Mouse (Mus musculus): ENCODE results near the gene Plac9a.
"Not testable (repeated sequence)": the region's sequence is repeated elsewhere in the genome, so short reads cannot be mapped to it uniquely, and the experiment has no call there.

Plac9a gene

GRCm38 (mm10) chr14:25903000-25903399 lies at the start of gene Plac9a:
Gene Plac9a, minus strand, starts transcription at chr14:25903100.
- not testable (repeated sequence) for DNase-seq

GRCm38 (mm10) chr14:25938004-25938403 lies 35.1 kb upstream of the Plac9a start, which contains the start of gene Cphx1:
Gene Cphx1, plus strand, starts transcription at chr14:25938304.
- DNase-seq: not testable (repeated sequence)

GRCm38 (mm10) chr14:25936867-25937630 lies 34.1 kb upstream of the Plac9a start:
- DNase-seq: not testable (repeated sequence)

- DNase-seq: not testable (repeated sequence)
Observed at GRCm38 (mm10) chr14:25927562-25927881, 24.6 kb upstream of the Plac9a start, which contains the start of gene Tmem254a. Gene Tmem254a, minus strand, starts transcription at chr14:25927672.

- not testable (repeated sequence) for DNase-seq
Observed at GRCm38 (mm10) chr14:25926814-25927561, 24.1 kb upstream of the Plac9a start.

- DNase-seq: not testable (repeated sequence)
Observed at GRCm38 (mm10) chr14:25918427-25919170, 15.7 kb upstream of the Plac9a start.

- DNase-seq: not testable (repeated sequence)
Observed at GRCm38 (mm10) chr14:25908976-25909375, 6.1 kb upstream of the Plac9a start.

GRCm38 (mm10) chr14:25907272-25907671 lies 4.4 kb upstream of the Plac9a start:
- not testable (repeated sequence) for DNase-seq

- not testable (repeated sequence) for DNase-seq
Observed at GRCm38 (mm10) chr14:25905243-25905642, 2.3 kb upstream of the Plac9a start.

- DNase-seq: not testable (repeated sequence)
Observed at GRCm38 (mm10) chr14:25895686-25896085, 7.2 kb downstream of the Plac9a start.

GRCm38 (mm10) chr14:25894566-25894965 lies 8.3 kb downstream of the Plac9a start:
- not testable (repeated sequence) for DNase-seq

- DNase-seq: not testable (repeated sequence)
Observed at GRCm38 (mm10) chr14:25885886-25886285, 17.0 kb downstream of the Plac9a start.

GRCm38 (mm10) chr14:25881769-25882168 lies 21.1 kb downstream of the Plac9a start:
- DNase-seq: not testable (repeated sequence)

GRCm38 (mm10) chr14:25876640-25877039 lies 26.3 kb downstream of the Plac9a start:
- DNase-seq: not testable (repeated sequence)

GRCm38 (mm10) chr14:25872461-25873415 lies 30.2 kb downstream of the Plac9a start:
- DNase-seq: peak; percentile 68

- DNase-seq: no peak
Observed at GRCm38 (mm10) chr14:25869135-25869878, 33.6 kb downstream of the Plac9a start.

GRCm38 (mm10) chr14:25868706-25869105 lies 34.2 kb downstream of the Plac9a start:
- no peak for DNase-seq

- DNase-seq: no peak
Observed at GRCm38 (mm10) chr14:25867834-25868233, 35.1 kb downstream of the Plac9a start.

GRCm38 (mm10) chr14:25866832-25867231 lies 36.1 kb downstream of the Plac9a start:
- DNase-seq: no peak

- DNase-seq: no peak
Observed at GRCm38 (mm10) chr14:25866384-25866783, 36.5 kb downstream of the Plac9a start.

GRCm38 (mm10) chr14:25865251-25865650 lies 37.6 kb downstream of the Plac9a start:
- DNase-seq: no peak

All from cerebellum, adult 11-12 months (tissue).